Mouse (Mus musculus) ES-E14 (cell line): ENCODE results near the gene Gm10577.

Experiments used
- CHD2 ChIP-seq: IDR thresholded peaks from 2 replicates; pipeline ENCODE4 v1.6.1; 2014; ENCODE audit warnings: mild to moderate bottlenecking, low read depth, low read length, inconsistent platforms
- HCFC1 ChIP-seq: IDR thresholded peaks from 2 replicates; pipeline ENCODE4 v1.6.1; 2012; ENCODE audit warnings: low read length, inconsistent platforms, borderline replicate concordance; ENCODE audit not compliant: insufficient read depth
- MAFK ChIP-seq: IDR thresholded peaks from 2 replicates; pipeline ENCODE4 v1.6.1; 2014; ENCODE audit warnings: mild to moderate bottlenecking, low read depth, low read length, inconsistent platforms; ENCODE audit not compliant: insufficient read depth
- ZC3H11A ChIP-seq: IDR thresholded peaks from 2 replicates; pipeline ENCODE4 v1.6.1; 2012; ENCODE audit warnings: low read depth, mild to moderate bottlenecking, inconsistent platforms, low read length, borderline replicate concordance
- ZNF384 ChIP-seq: IDR thresholded peaks from 2 replicates; pipeline ENCODE4 v1.6.1; 2012; ENCODE audit warnings: low read depth, low read length, inconsistent platforms

DNA sequence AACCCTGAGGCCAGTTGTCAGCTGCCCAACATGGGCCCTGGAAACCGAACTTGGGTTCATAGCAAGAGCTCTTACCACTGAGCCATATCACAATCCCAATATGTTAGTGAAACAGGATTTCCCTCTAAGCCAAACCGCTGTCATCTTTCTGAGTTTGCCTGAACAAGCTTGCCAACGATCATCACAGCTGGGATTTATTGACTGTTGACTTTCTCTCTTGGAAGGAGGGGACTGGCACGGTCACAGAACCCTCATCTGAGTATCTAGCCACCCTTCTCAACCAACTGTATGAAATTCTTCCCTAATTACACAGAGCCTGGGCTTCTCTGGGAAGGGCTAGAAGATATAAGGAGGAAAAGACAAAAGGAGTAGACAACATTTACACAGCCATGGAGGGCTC is 26.1 kb upstream of the Gm10577 start:
- TF ChIP-seq ZNF384 (no peak), CHD2 (no peak), ZC3H11A (no peak), HCFC1 (no peak), MAFK (no peak)
